Mouse (Mus musculus) neural tube, embryonic 11.5 days (tissue): ENCODE results near the gene Serpinb6a. TPM values are rescaled to one million over a fixed set of nuclear protein-coding genes. Genes with fewer than 3 reads are reported as not detected.
A peak's percentile ranks its signal among the peaks of the same experiment; 100 is the strongest.

Experiments
- ATAC-seq: fragments of 200-750 bp; cut with Nextera tagmentation; 2 replicates; pipeline ENCODE4 v1.8.0; 2017; ENCODE audit warnings: moderate number of reproducible peaks, mild to moderate bottlenecking, moderate TSS enrichment, moderate library complexity; ENCODE audit not compliant: insufficient read depth, low FRiP score, low TSS enrichment
- DNase-seq: peaks from one replicate; pipeline ENCODE4 v3.0.0-alpha.2; 2015; ENCODE audit warnings: low spot score
- H3K27ac ChIP-seq: fragments of 300-500 bp; sonication (generic); 2 replicates; pipeline ENCODE4 v1.5.1; 2014; ENCODE audit warnings: low read depth, mild to moderate bottlenecking, low read length
- H3K27me3 ChIP-seq: fragments of 300-500 bp; sonication (generic); 2 replicates; pipeline ENCODE4 v1.6.1; 2014; ENCODE audit warnings: mild to moderate bottlenecking, low read length, mixed read lengths; ENCODE audit not compliant: control insufficient read depth, insufficient read depth
- H3K36me3 ChIP-seq: fragments of 300-500 bp; sonication (generic); 2 replicates; pipeline ENCODE4 v1.6.1; 2014; ENCODE audit warnings: mild to moderate bottlenecking, low read length, moderate library complexity, mixed read lengths; ENCODE audit not compliant: control insufficient read depth, insufficient read depth
- H3K4me1 ChIP-seq: fragments of 300-500 bp; sonication (generic); 2 replicates; pipeline ENCODE4 v1.6.1; 2014; ENCODE audit warnings: low read length, mixed read lengths; ENCODE audit not compliant: control insufficient read depth, insufficient read depth
- H3K4me2 ChIP-seq: fragments of 300-500 bp; sonication (generic); 2 replicates; pipeline ENCODE4 v1.6.1; 2014; ENCODE audit warnings: low read depth, mild to moderate bottlenecking, moderate library complexity
- H3K4me3 ChIP-seq: fragments of 300-500 bp; sonication (generic); 2 replicates; pipeline ENCODE4 v1.5.1; 2014; ENCODE audit warnings: low read depth, low read length
- H3K9ac ChIP-seq: fragments of 300-500 bp; sonication (generic); 2 replicates; pipeline ENCODE4 v1.6.1; 2014; ENCODE audit warnings: mild to moderate bottlenecking, low read length
- H3K9me3 ChIP-seq: fragments of 300-500 bp; sonication (generic); 2 replicates; pipeline ENCODE4 v1.6.1; 2016; ENCODE audit warnings: low read length; ENCODE audit not compliant: control insufficient read depth
- WGBS: fragments of 180-500 bp; shearing (Covaris S2); extraction: QIAGEN DNeasy Blood & Tissue Kit; methylation state at CpG from one replicate; pipeline ENCODE4 v1.1.7; 2014; 5-methylcytosine and 5-hydroxymethylcytosine counted together
- polyA plus RNA-seq: library from polyadenylated mRNA; unstranded; fragments of >200 nt; fragmentation: Nextera tagmentation; extraction: Ambion mirVana; gene quantifications from 2 replicates; pipeline ENCODE4 v1.2.1, GENCODE M21; 2014

Serpinb6a gene
- polyA plus RNA-seq, 1 experiment from 2014 or later = 29.7 TPM

GRCm38 (mm10) chr13:34016927-34017569, 14.5 kb upstream of the Serpinb6a start:
- Histone ChIP-seq H3K4me1 (no peaks in the 10 kb centered on the region), H3K9ac (no peak overlapping the region), H3K9me3 (no peaks in the 10 kb centered on the region), H3K27me3 (no peaks in the 10 kb centered on the region), H3K36me3 (no peaks in the 10 kb centered on the region), H3K4me2 (no peak overlapping the region), H3K4me3 (no peak overlapping the region), H3K27ac (no peak overlapping the region)
- no peak for DNase-seq
- WGBS = 94% methylated on average over 9 of the region's 9 CpGs
- ATAC-seq = no peak

DNA sequence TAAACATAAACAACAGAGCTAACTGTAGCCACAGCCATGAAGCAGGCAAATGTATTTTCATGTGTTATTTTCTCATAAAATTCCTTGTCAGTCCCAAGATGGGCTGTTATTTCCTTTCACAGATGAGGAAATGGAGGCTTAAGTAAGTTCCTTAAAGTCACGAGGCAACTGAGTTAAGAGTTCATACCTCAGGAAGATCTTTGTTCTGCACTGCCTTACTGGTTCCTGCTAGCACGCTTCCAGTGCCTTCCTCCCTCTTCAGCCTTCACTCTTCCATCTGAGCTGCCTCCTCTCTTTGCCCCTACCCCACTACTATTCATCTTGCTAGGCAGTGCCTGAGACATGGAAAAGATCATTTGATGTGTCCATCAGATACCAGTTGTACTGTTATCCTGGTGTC, 4.6 kb upstream of the Serpinb6a start:
- Histone ChIP-seq H3K27me3 (no peaks in the 10 kb centered on the region), H3K27ac (no peak overlapping the region), H3K36me3 (no peaks in the 10 kb centered on the region), H3K4me2 (no peak overlapping the region), H3K4me3 (no peak overlapping the region), H3K4me1 (no peaks in the 10 kb centered on the region), H3K9ac (no peak overlapping the region), H3K9me3 (no peaks in the 10 kb centered on the region)
- ATAC-seq (no peak), DNase-seq (no peak)
- 93% methylated on average over 2 of the region's 2 CpGs for WGBS

- Histone ChIP-seq H3K4me1 (no peaks in the 10 kb centered on the region; the same call in 1 of the 2 replicates), H3K4me3 (peak overlapping the region; percentile 94), H3K27me3 (no peaks in the 10 kb centered on the region), H3K36me3 (no peaks in the 10 kb centered on the region), H3K27ac (no peak overlapping the region), H3K9me3 (no peaks in the 10 kb centered on the region), H3K4me2 (peak overlapping the region; percentile 64), H3K9ac (peak overlapping the region; percentile 89)
- ATAC-seq (peak; percentile 10; the same call in 1 of the 2 replicates), DNase-seq (no peak)
- WGBS = 13% methylated on average over 5 of the region's 5 CpGs
These were observed 464 bp upstream of the Serpinb6a start for GRCm38 (mm10) chr13:34003058-34003457.

GRCm38 (mm10) chr13:33995197-33995596, 7.4 kb downstream of the Serpinb6a start:
- WGBS = 11% methylated on average over 1 of the region's 1 CpGs
- Histone ChIP-seq H3K9me3 (no peaks in the 10 kb centered on the region), H3K9ac (no peak overlapping the region), H3K4me2 (no peak overlapping the region), H3K4me3 (no peak overlapping the region), H3K27ac (no peak overlapping the region), H3K36me3 (no peaks in the 10 kb centered on the region), H3K27me3 (no peaks in the 10 kb centered on the region), H3K4me1 (no peaks in the 10 kb centered on the region)
- ATAC-seq (no peak), DNase-seq (peak; percentile 65)

DNA sequence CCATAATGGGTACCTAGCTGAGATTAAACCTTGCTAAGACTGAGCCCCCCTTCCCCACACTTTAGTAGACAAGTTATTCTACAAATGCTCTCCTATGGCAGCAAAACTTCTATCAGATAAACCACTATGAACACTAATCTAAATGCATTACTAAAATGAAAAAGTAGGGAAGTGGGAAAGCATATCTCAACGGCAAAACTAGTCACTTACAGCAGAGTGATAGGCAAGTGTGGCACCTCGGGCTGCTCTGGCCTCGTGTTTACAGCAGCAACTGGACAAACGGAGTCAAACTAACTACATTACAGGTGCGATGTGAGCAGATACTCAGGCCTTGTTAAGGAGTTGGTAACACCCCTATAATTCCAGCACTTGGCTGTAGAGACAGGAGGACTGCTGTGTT, 13.0 kb downstream of the Serpinb6a start:
- Histone ChIP-seq H3K27ac (no peak overlapping the region), H3K27me3 (no peaks in the 10 kb centered on the region), H3K9me3 (no peaks in the 10 kb centered on the region), H3K4me3 (no peak overlapping the region), H3K4me2 (no peak overlapping the region), H3K9ac (no peak overlapping the region), H3K4me1 (no peaks in the 10 kb centered on the region), H3K36me3 (no peaks in the 10 kb centered on the region)
- no peak for ATAC-seq
- WGBS = 86% methylated on average over 5 of the region's 5 CpGs
- DNase-seq = no peak

- H3K27ac ChIP-seq = no peak overlapping the region
- no peaks in the 10 kb centered on the region for H3K9me3 ChIP-seq
- H3K27me3 ChIP-seq = no peaks in the 10 kb centered on the region
- no peak overlapping the region for H3K4me2 ChIP-seq
- ATAC-seq (no peak), DNase-seq (no peak)
- no peaks in the 10 kb centered on the region for H3K36me3 ChIP-seq
- no peaks in the 10 kb centered on the region for H3K4me1 ChIP-seq
- no peak overlapping the region for H3K4me3 ChIP-seq
- no peak overlapping the region for H3K9ac ChIP-seq
These were observed 36.0 kb downstream of the Serpinb6a start for GRCm38 (mm10) chr13:33966574-33966973.

DNA sequence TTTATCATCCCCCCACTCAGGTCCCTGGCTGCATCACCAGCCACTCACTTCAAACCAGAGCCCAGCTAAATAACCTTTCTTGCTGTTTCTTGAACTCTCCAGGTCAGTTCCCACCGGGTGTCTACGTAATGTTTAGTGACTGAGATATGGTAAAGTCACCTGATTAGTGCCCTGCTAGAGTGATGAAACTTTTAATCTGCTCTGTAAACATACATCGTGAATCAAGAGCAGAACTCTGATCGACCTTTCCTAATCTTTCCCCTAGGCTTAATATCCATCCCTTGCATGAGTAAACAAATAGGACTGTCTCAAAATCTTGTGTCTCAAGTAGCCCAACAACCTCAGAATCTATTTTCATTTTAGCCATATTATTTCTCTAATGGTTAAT, 36.6 kb downstream of the Serpinb6a start:
- no peak overlapping the region for H3K4me3 ChIP-seq
- 73% methylated on average over 4 of the region's 4 CpGs for WGBS
- no peaks in the 10 kb centered on the region for H3K9me3 ChIP-seq
- H3K36me3 ChIP-seq = no peaks in the 10 kb centered on the region
- ATAC-seq (no peak), DNase-seq (no peak)
- no peaks in the 10 kb centered on the region for H3K27me3 ChIP-seq
- H3K27ac ChIP-seq = no peak overlapping the region
- no peak overlapping the region for H3K4me2 ChIP-seq
- H3K9ac ChIP-seq = no peak overlapping the region
- H3K4me1 ChIP-seq = no peaks in the 10 kb centered on the region

DNA sequence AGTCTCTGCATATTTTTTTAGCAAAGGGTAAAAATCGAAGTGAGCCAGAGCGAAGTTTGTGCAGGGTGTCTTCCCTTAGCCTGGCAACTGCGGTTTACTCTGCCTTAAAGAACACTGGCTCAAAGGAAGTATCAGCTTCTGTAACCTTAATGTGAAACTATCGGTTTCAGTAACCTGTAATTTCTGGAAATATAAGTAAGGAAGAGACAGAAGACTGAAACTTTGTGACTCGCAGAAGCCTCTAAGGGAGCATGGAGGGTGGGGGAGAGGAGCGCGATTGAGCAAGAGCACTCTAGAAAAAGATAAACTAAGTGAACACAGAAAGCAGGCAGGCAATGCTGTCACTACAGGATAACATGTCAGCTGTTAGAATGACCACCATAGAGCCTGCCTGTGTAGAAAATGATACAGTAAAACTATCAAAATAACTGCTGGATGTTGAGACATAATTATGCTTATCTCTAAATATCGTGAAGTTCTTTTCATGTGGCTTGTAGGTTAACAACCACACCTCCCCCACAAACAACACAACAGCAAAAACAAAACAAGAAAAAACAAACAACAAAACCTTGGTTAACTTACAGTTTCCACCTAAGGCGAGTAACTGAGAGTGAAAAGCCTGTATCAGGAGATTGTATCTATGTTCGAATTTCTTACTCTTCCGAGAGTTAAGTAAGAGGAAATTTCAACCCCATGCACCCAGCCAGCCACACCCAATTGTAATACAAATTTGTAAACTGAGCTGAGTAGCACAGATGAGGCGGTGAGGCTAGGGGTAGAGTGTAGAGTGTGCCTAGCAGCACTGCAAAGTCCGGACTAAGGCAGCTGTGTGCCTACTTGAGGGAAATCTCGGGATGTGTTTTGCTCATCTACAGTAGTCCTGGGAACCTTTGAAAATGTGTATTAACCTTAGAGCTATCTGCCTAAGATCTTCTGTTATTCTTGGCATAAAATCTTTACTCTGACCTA, 37.3 kb downstream of the Serpinb6a start:
- Histone ChIP-seq H3K9me3 (no peaks in the 10 kb centered on the region), H3K9ac (peak overlapping the region; percentile 60), H3K4me2 (peak overlapping the region; percentile 49), H3K4me3 (peak overlapping the region; percentile 51), H3K27ac (no peak overlapping the region), H3K36me3 (no peaks in the 10 kb centered on the region), H3K4me1 (no peaks in the 10 kb centered on the region), H3K27me3 (no peaks in the 10 kb centered on the region)
- peak; percentile 38; the same call in 1 of the 2 replicates for ATAC-seq
- WGBS = 23% methylated on average over 14 of the region's 14 CpGs
- DNase-seq = no peak
